In the genomic region with DNA sequence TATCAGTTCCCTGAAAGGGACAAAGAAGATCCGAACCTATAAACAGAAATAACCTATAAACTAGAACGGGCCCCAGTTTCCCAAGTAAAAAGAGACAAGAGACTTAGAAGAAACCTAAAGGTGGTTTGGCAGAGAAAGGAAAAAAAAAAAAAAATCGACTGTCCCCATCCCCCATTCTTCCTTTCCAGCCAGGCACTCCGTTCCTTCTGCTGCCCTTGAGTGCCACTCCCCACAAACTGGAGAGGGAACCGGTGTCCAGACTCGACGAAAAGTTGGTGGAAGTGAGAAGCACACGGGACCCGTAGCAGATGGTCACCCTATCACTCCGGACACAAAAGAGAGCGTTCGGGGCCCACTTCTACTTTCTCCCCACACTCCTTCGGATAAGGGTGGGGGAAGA, we compare ENCODE assay signal across 8 mouse cellular contexts. TPM values are rescaled to one million over a fixed set of nuclear protein-coding genes. Genes with fewer than 3 reads are reported as not detected.
DNase-seq lines count a peak whose midpoint lies in the region; ATAC-seq and TF ChIP-seq lines count a peak whose summit lies in the region.

No protein-coding gene starts in this region.

- WGBS in heart, embryonic 16.5 days = 3% methylated on average over 13 of the region's 13 CpGs
- WGBS in lung, embryonic 14.5 days = 6% methylated on average over 13 of the region's 13 CpGs
- 4% methylated on average over 13 of the region's 13 CpGs for WGBS in stomach, postnatal 0 days

- no peak for DNase-seq in gastrocnemius, adult 2 months
- no peak for DNase-seq in gastrocnemius, adult 18-20 months (ENCODE audit: low spot score)
- no peak for DNase-seq in ES-E14 (ENCODE audit: low read depth, low spot score)
- DNase-seq in lung, embryonic 14.5 days = peak; percentile 40
- DNase-seq in stomach, postnatal 0 days (ENCODE audit: low spot score) = peak; percentile 33
- no peak for DNase-seq in left cerebral cortex, adult 18-20 months (ENCODE audit: low spot score in 2 of 2)

- peak overlapping the region; percentile 87 for H3K9ac ChIP-seq in ES-E14 (ENCODE audit: insufficient read depth, low read depth, low read length, poor library complexity, severe bottlenecking)
- peak overlapping the region; percentile 89 for H3K9ac ChIP-seq in heart, embryonic 16.5 days (ENCODE audit: low read length)
- H3K9ac ChIP-seq in lung, embryonic 14.5 days = peak overlapping the region; percentile 81
- H3K9ac ChIP-seq in stomach, postnatal 0 days (ENCODE audit: low read length) = peak overlapping the region; percentile 95

- H3K36me3 ChIP-seq in ES-E14 (ENCODE audit: control insufficient read depth, insufficient read depth, low read length, poor library complexity, severe bottlenecking) = peaks cover 13% of the 10 kb centered on the region; the same call in 1 of the 2 replicates
- peaks cover 14% of the 10 kb centered on the region for H3K36me3 ChIP-seq in heart, embryonic 16.5 days (ENCODE audit: control insufficient read depth, insufficient read depth)
- H3K36me3 ChIP-seq in lung, embryonic 14.5 days (ENCODE audit: insufficient read depth) = peaks cover 16% of the 10 kb centered on the region
- peaks cover 4% of the 10 kb centered on the region; the same call in 1 of the 2 replicates for H3K36me3 ChIP-seq in stomach, postnatal 0 days (ENCODE audit: control insufficient read depth, insufficient read depth, low read length)

- no peak for TF ChIP-seq EP300 in stomach, postnatal 0 days (optimal IDR thresholded peaks at IDR 0.05)

- peaks cover 2 to 8% of the 10 kb centered on the region in 2 experiments; a peak in 2 of 4 replicates for H3K4me1 ChIP-seq in ES-E14 (ENCODE audit: control insufficient read depth in 2 of 2, insufficient read depth in 2 of 2, low read length in 2 of 2, poor library complexity in 1 of 2)
- peaks cover 23% of the 10 kb centered on the region for H3K4me1 ChIP-seq in heart, embryonic 16.5 days (ENCODE audit: control insufficient read depth, insufficient read depth, low read length)
- no peaks in the 10 kb centered on the region for H3K4me1 ChIP-seq in lung, embryonic 14.5 days (ENCODE audit: insufficient read depth)
- no peaks in the 10 kb centered on the region; the same call in none of the 2 replicates for H3K4me1 ChIP-seq in stomach, postnatal 0 days (replicated peaks; ENCODE audit: control insufficient read depth, insufficient read depth)

- peak overlapping the region; percentile 93 for H3K4me2 ChIP-seq in heart, embryonic 16.5 days (ENCODE audit: low read depth, low read length)
- peak overlapping the region; percentile 75 for H3K4me2 ChIP-seq in lung, embryonic 14.5 days
- peak overlapping the region; percentile 70 for H3K4me2 ChIP-seq in stomach, postnatal 0 days (replicated peaks; ENCODE audit: low read depth)

- intact Hi-C loops in gastrocnemius, adult 2 months (cut with DNase I) = loop anchor here (5.0 kb wide), 1 partner anchor 288 kb away; a partner anchor contains a TSS

- H3K4me3 ChIP-seq in gastrocnemius, adult 2 months = peak overlapping the region; percentile 86
- H3K4me3 ChIP-seq in ES-E14 (ENCODE audit: insufficient read depth in 1 of 2, low read depth in 1 of 2, low read length in 2 of 2, poor library complexity in 1 of 2, severe bottlenecking in 1 of 2) = peak overlapping the region; percentile 87 to 90
- H3K4me3 ChIP-seq in heart, embryonic 16.5 days (ENCODE audit: low read length) = peak overlapping the region; percentile 86
- peak overlapping the region; percentile 90 for H3K4me3 ChIP-seq in lung, embryonic 14.5 days (ENCODE audit: low read depth, low read length)
- H3K4me3 ChIP-seq in stomach, postnatal 0 days (ENCODE audit: low read depth, low read length) = peak overlapping the region; percentile 96

- H3K27me3 ChIP-seq in heart, embryonic 16.5 days (ENCODE audit: control insufficient read depth, insufficient read depth, low read length) = no peaks in the 10 kb centered on the region
- H3K27me3 ChIP-seq in lung, embryonic 14.5 days (ENCODE audit: insufficient read depth, low read length) = no peaks in the 10 kb centered on the region
- H3K27me3 ChIP-seq in stomach, postnatal 0 days (ENCODE audit: control insufficient read depth, insufficient read depth, low read length) = no peaks in the 10 kb centered on the region

- H3K27ac ChIP-seq in gastrocnemius, adult 2 months = peak overlapping the region; percentile 99
- no peak overlapping the region for H3K27ac ChIP-seq in ES-E14 (ENCODE audit: insufficient read depth, low read depth, low read length, poor library complexity, severe bottlenecking)
- peak overlapping the region; percentile 88 for H3K27ac ChIP-seq in heart, embryonic 16.5 days (ENCODE audit: low read length)
- peak overlapping the region; percentile 91; the same call in 1 of the 2 replicates for H3K27ac ChIP-seq in lung, embryonic 14.5 days (ENCODE audit: low read depth)
- peak overlapping the region; percentile 94 for H3K27ac ChIP-seq in stomach, postnatal 0 days (replicated peaks)

- ATAC-seq in heart, embryonic 16.5 days (replicated peaks; ENCODE audit: extremely low read depth, insufficient read depth, low FRiP score) = no peak
- ATAC-seq in lung, embryonic 14.5 days (ENCODE audit: insufficient read depth) = no peak
- ATAC-seq in stomach, postnatal 0 days (ENCODE audit: low FRiP score, low TSS enrichment) = no peak
- ATAC-seq in inflammation-experienced regulatory T-cells, adult 6 months = no peak

- in situ Hi-C loops in ES-E14 (cut with MboI; ENCODE audit: low sequenced_read_pairs in 2 of 2, unreplicated experiment in 2 of 2) = no loop called here

- no peak for TF ChIP-seq CTCF in gastrocnemius, adult 2 months (IDR thresholded peaks at IDR 0.05)
- no peak for TF ChIP-seq CTCF in lung, embryonic 14.5 days (IDR thresholded peaks at IDR 0.05; ENCODE audit: low read depth)
- no peak for TF ChIP-seq CTCF in stomach, postnatal 0 days (IDR thresholded peaks at IDR 0.05; ENCODE audit: low read depth)

- H3K9me3 ChIP-seq in ES-E14 (ENCODE audit: control insufficient read depth, insufficient read depth, low read depth, low read length) = 0 out of 2 replicates have a peak, but pooled peaks cover 3% of the 10 kb centered on the region
- H3K9me3 ChIP-seq in heart, embryonic 16.5 days (replicated peaks; ENCODE audit: control insufficient read depth, low read length) = peaks cover 7% of the 10 kb centered on the region
- peaks cover 14% of the 10 kb centered on the region for H3K9me3 ChIP-seq in lung, embryonic 14.5 days (ENCODE audit: low read depth, low read length)
- H3K9me3 ChIP-seq in stomach, postnatal 0 days (ENCODE audit: control insufficient read depth, low read length) = no peaks in the 10 kb centered on the region

TF ChIP-seq in ES-E14, 5 proteins besides CTCF, POLR2A, EP300 and RAD21:
- TF ChIP-seq ZC3H11A (IDR thresholded peaks at IDR 0.05; ENCODE audit: borderline replicate concordance, low read depth, low read length) = no peak
- TF ChIP-seq ZNF384 (IDR thresholded peaks at IDR 0.05; ENCODE audit: low read depth, low read length) = peak; percentile 74
TF ChIP-seq in ES-E14: peak in this region for 1.

RNA-seq across cellular contexts. Expression of a gene that starts 5.6 kb away (rescaled TPM):
- total RNA-seq in gastrocnemius, adult 2 months (2021) = under 1 TPM; 0.20 to 0.36 TPM
- total RNA-seq in gastrocnemius, adult 18-20 months (2021) = 10 to 100 TPM in 1 of 2 experiments, 1 to 10 TPM in 1; 1.6 to 16.4 TPM
- 7.0 and 117 TPM in 2 replicates for total RNA-seq in ES-E14 (2012; rRNA removed)
- polyA plus RNA-seq in heart, embryonic 16.5 days (2015; fragmentation: Nextera tagmentation; extraction: Ambion mirVana) = 41.5 and 80.2 TPM in 2 replicates
- 414 and 435 TPM in 2 replicates for polyA plus RNA-seq in lung, embryonic 14.5 days (2014; fragmentation: Nextera tagmentation; extraction: Ambion mirVana)
- 137 and 150 TPM in 2 replicates for polyA plus RNA-seq in stomach, postnatal 0 days (2015; fragmentation: Nextera tagmentation; extraction: Ambion mirVana)
- under 1 TPM in 1 of 3 experiments, not detected in 2; 0.67 TPM for polyA plus RNA-seq in inflammation-experienced regulatory T-cells, adult 6 months (2017; shearing (Covaris generic))
- total RNA-seq in left cerebral cortex, adult 18-20 months (2021) = 100 to 1,000 TPM; 193 to 292 TPM

RNA-seq across cellular contexts. Expression of a gene that starts 5.6 kb away (rescaled TPM):
- total RNA-seq in gastrocnemius, adult 2 months (2021) = 10 to 100 TPM; 29.7 to 36.5 TPM
- total RNA-seq in gastrocnemius, adult 18-20 months (2021) = 10 to 100 TPM; 28.0 to 36.7 TPM
- total RNA-seq in ES-E14 (2012; rRNA removed) = 42.4 and 57.3 TPM in 2 replicates
- polyA plus RNA-seq in heart, embryonic 16.5 days (2015; fragmentation: Nextera tagmentation; extraction: Ambion mirVana) = 45.4 and 46.7 TPM in 2 replicates
- polyA plus RNA-seq in lung, embryonic 14.5 days (2014; fragmentation: Nextera tagmentation; extraction: Ambion mirVana) = 49.3 and 49.8 TPM in 2 replicates
- polyA plus RNA-seq in stomach, postnatal 0 days (2015; fragmentation: Nextera tagmentation; extraction: Ambion mirVana) = 28.9 and 30.0 TPM in 2 replicates
- 10 to 100 TPM; 13.9 to 21.2 (median 15.1) TPM for polyA plus RNA-seq in inflammation-experienced regulatory T-cells, adult 6 months (2017; shearing (Covaris generic))
- total RNA-seq in left cerebral cortex, adult 18-20 months (2021) = 100 to 1,000 TPM; 116 to 117 TPM

Comparison
In these comparisons a context has a peak if more than half of its experiments do, and no peak if none do; other contexts are left out.
1. DNase-seq: peak in lung, embryonic 14.5 days (single experiment) and stomach, postnatal 0 days (single experiment); none in gastrocnemius, adult 2 months (single experiment), gastrocnemius, adult 18-20 months (single experiment), ES-E14 (single experiment) and left cerebral cortex, adult 18-20 months (0 of 2).
2. Peak in every context shown above with its lines, with median percentiles within 50 percentile points of each other: H3K4me3 ChIP-seq, H3K9ac ChIP-seq and H3K4me2 ChIP-seq.